Mouse (Mus musculus): ENCODE measurements around the gene Galr2. TPM values are rescaled to one million over a fixed set of nuclear protein-coding genes. Genes with fewer than 3 reads are reported as not detected.

Galr2 gene
- polyA plus RNA-seq, 1 experiment = 1.5 TPM

DNA sequence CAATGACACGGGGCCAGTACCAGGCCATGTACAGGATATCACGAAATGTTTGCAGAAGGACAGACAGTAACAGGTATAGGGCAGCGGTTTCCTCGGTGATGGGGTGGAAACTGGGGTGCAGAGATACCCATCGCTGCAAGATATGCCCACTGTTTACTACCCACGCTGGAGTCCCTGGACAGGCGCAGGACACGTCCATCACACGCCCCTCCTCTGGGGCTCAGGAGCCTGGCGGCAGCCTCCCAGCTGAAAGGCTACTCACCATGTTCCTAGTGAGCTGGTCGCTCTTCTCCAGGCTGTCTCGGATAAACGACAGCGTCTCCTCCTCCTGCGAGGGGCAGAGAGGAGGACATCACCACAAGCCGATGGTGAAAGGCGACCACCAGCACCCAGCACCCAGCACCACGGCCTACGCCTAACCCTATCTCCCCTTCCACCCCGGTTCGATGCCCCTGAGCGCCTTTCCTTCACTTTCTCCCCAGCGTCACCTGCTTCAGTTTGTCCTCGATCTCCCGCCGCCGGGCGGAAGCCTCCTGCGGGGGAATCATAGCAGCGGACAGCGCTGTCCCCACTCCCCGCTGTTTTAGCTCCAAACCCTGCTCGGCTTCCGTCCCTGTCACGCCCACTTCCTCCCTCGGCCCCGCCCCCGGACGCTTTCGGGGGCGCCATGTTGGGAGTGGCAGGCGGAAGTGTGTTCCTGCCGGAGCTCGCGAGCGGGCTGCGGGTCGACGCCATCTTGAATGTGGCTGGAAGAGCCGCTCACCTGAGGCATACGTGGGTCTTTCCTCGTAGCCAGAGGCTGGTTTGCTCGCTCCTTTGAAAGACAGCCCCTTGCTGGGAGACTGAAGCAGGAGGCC, 25.6 kb downstream of the Galr2 start:
- TF ChIP-seq POLR2AphosphoS2 (IDR thresholded peaks at IDR 0.05; ENCODE audit: insufficient read length, low read depth) = peak; percentile 35
- TF ChIP-seq POLR2A (IDR thresholded peaks at IDR 0.05; ENCODE audit: insufficient read length, low read depth) = peak; percentile 72
- TF ChIP-seq TCF3 (IDR thresholded peaks at IDR 0.05; ENCODE audit: insufficient read length, low read depth) = no peak
- no peak for TF ChIP-seq REST (IDR thresholded peaks at IDR 0.05; ENCODE audit: insufficient read depth, insufficient read length)
- peaks cover 17% of the 10 kb centered on the region for H3K36me3 ChIP-seq (ENCODE audit: control insufficient read depth, insufficient read depth)
- H3K27me3 ChIP-seq (ENCODE audit: control insufficient read depth, insufficient read depth, insufficient read length) = no peaks in the 10 kb centered on the region
- H3K79me2 ChIP-seq (ENCODE audit: control insufficient read depth, insufficient read depth) = peaks cover 10% of the 10 kb centered on the region
- H3K4me2 ChIP-seq (ENCODE audit: low read depth) = peak overlapping the region; percentile 100
- peak overlapping the region; percentile 17 for H3ac ChIP-seq (ENCODE audit: control insufficient read depth, insufficient read length)
- peak overlapping the region; percentile 91 for H3K4me3 ChIP-seq

GRCm38 (mm10) chr11:116307019-116307725, 26.4 kb downstream of the Galr2 start, which contains the start of gene Exoc7:
Exoc7 (minus strand) TSS chr11:116307233.
- Histone ChIP-seq H3K79me2 (ENCODE audit: control insufficient read depth, insufficient read depth) (peaks cover 10% of the 10 kb centered on the region), H3K27me3 (ENCODE audit: control insufficient read depth, insufficient read depth, insufficient read length) (no peaks in the 10 kb centered on the region), H3ac (ENCODE audit: control insufficient read depth, insufficient read length) (peak within 1 kb of the TSS; percentile 17), H3K4me3 (peak within 1 kb of the TSS; percentile 91), H3K4me2 (ENCODE audit: low read depth) (peak within 1 kb of the TSS; percentile 100), H3K36me3 (ENCODE audit: control insufficient read depth, insufficient read depth) (peaks cover 15% of the 10 kb centered on the region)
- TF ChIP-seq SRF (IDR thresholded peaks at IDR 0.05; ENCODE audit: control insufficient read depth, insufficient read length, low read depth) = no peak
- no peak for TF ChIP-seq CEBPB (IDR thresholded peaks at IDR 0.05; ENCODE audit: insufficient read depth, poor library complexity, severe bottlenecking)
- no peak for TF ChIP-seq USF1 (IDR thresholded peaks at IDR 0.05; ENCODE audit: low read depth)
- TF ChIP-seq MAX (IDR thresholded peaks at IDR 0.05; ENCODE audit: low read depth) = no peak
- TF ChIP-seq TCF3 (IDR thresholded peaks at IDR 0.05; ENCODE audit: insufficient read length, low read depth) = no peak
- TF ChIP-seq REST (IDR thresholded peaks at IDR 0.05; ENCODE audit: insufficient read depth, insufficient read length) = no peak
- no peak for TF ChIP-seq MYOD1 (IDR thresholded peaks at IDR 0.05; ENCODE audit: control insufficient read depth in 1 of 3, insufficient read length in 2 of 3, low read depth in 2 of 3)
- TF ChIP-seq POLR2A (IDR thresholded peaks at IDR 0.05; ENCODE audit: insufficient read length, low read depth) = no peak
- no peak for TF ChIP-seq TCF12 (IDR thresholded peaks at IDR 0.05; ENCODE audit: insufficient read depth, poor library complexity, severe bottlenecking)
- TF ChIP-seq POLR2AphosphoS2 (IDR thresholded peaks at IDR 0.05; ENCODE audit: insufficient read length, low read depth) = no peak
- TF ChIP-seq MYOG (IDR thresholded peaks at IDR 0.05; ENCODE audit: control insufficient read depth in 1 of 3, insufficient read depth in 1 of 3, insufficient read length in 2 of 3, low read depth in 2 of 3) = no peak
- no peak for TF ChIP-seq E2F4 (IDR thresholded peaks at IDR 0.05; ENCODE audit: insufficient read depth)

- Histone ChIP-seq H3K27me3 (ENCODE audit: control insufficient read depth, insufficient read depth, insufficient read length) (no peaks in the 10 kb centered on the region), H3K36me3 (ENCODE audit: control insufficient read depth, insufficient read depth) (peaks cover 8% of the 10 kb centered on the region), H3K4me3 (no peak overlapping the region), H3K79me2 (ENCODE audit: control insufficient read depth, insufficient read depth) (peaks cover 10% of the 10 kb centered on the region), H3ac (ENCODE audit: control insufficient read depth, insufficient read length) (no peak overlapping the region), H3K4me2 (ENCODE audit: low read depth) (no peak overlapping the region)
- TF ChIP-seq E2F4 (IDR thresholded peaks at IDR 0.05; ENCODE audit: insufficient read depth) = no peak
- no peak for TF ChIP-seq USF1 (IDR thresholded peaks at IDR 0.05; ENCODE audit: low read depth)
- no peak for TF ChIP-seq TCF12 (IDR thresholded peaks at IDR 0.05; ENCODE audit: insufficient read depth, poor library complexity, severe bottlenecking)
- no peak for TF ChIP-seq REST (IDR thresholded peaks at IDR 0.05; ENCODE audit: insufficient read depth, insufficient read length)
- no peak for TF ChIP-seq MYOG (IDR thresholded peaks at IDR 0.05; ENCODE audit: control insufficient read depth in 1 of 3, insufficient read depth in 1 of 3, insufficient read length in 2 of 3, low read depth in 2 of 3)
- no peak for TF ChIP-seq MAX (IDR thresholded peaks at IDR 0.05; ENCODE audit: low read depth)
- TF ChIP-seq CEBPB (IDR thresholded peaks at IDR 0.05; ENCODE audit: insufficient read depth, poor library complexity, severe bottlenecking) = no peak
- TF ChIP-seq SRF (IDR thresholded peaks at IDR 0.05; ENCODE audit: control insufficient read depth, insufficient read length, low read depth) = no peak
- no peak for TF ChIP-seq TCF3 (IDR thresholded peaks at IDR 0.05; ENCODE audit: insufficient read length, low read depth)
Measured at GRCm38 (mm10) chr11:116307762-116308531, 27.2 kb downstream of the Galr2 start.

DNA sequence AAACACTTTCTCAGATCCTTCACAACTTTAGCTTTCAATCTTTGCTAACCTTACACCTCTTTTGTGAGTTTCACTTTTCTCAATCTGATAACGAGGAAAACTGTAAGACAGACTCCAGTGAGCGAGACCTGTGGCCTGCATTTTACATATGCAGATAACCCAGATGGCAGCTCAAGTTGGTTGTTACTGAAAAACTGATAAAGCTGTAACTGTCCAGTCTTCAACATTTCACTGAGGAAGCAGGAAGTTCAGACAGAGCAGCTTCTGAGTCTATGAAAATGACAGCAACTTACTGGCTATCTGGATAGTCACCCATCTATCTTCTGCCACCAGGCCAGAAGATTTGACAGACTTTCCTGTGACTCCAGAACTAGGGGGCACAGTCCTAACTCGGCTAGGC, 28.9 kb downstream of the Galr2 start:
- no peak overlapping the region for H3ac ChIP-seq (ENCODE audit: control insufficient read depth, insufficient read length)
- H3K4me3 ChIP-seq = no peak overlapping the region
- peaks cover under 1% of the 10 kb centered on the region for H3K36me3 ChIP-seq (ENCODE audit: control insufficient read depth, insufficient read depth)
- no peaks in the 10 kb centered on the region for H3K27me3 ChIP-seq (ENCODE audit: control insufficient read depth, insufficient read depth, insufficient read length)
- peaks cover 10% of the 10 kb centered on the region for H3K79me2 ChIP-seq (ENCODE audit: control insufficient read depth, insufficient read depth)
- no peak overlapping the region for H3K4me2 ChIP-seq (ENCODE audit: low read depth)
- TF ChIP-seq POLR2AphosphoS2 (IDR thresholded peaks at IDR 0.05; ENCODE audit: insufficient read length, low read depth) = no peak
- no peak for TF ChIP-seq REST (IDR thresholded peaks at IDR 0.05; ENCODE audit: insufficient read depth, insufficient read length)
- no peak for TF ChIP-seq MYOD1 (IDR thresholded peaks at IDR 0.05; ENCODE audit: control insufficient read depth in 1 of 3, insufficient read length in 2 of 3, low read depth in 2 of 3)
- TF ChIP-seq E2F4 (IDR thresholded peaks at IDR 0.05; ENCODE audit: insufficient read depth) = no peak
- no peak for TF ChIP-seq TCF12 (IDR thresholded peaks at IDR 0.05; ENCODE audit: insufficient read depth, poor library complexity, severe bottlenecking)
- no peak for TF ChIP-seq POLR2A (IDR thresholded peaks at IDR 0.05; ENCODE audit: insufficient read length, low read depth)
